Mouse (Mus musculus) liver, embryonic 13.5 days (tissue): ENCODE measurements around the gene Gtf2b. TPM values are rescaled to one million over a fixed set of nuclear protein-coding genes. Genes with fewer than 3 reads are reported as not detected.

Source experiments
- ATAC-seq: fragments of 200-750 bp; cut with Nextera tagmentation; 2 replicates; pipeline ENCODE4 v1.8.0; 2017; ENCODE audit warnings: low read depth, mild to moderate bottlenecking, moderate number of reproducible peaks, moderate library complexity
- DNase-seq: peaks from one replicate; pipeline ENCODE4 v3.0.0; 2022
- H3K27ac ChIP-seq: fragments of 300-500 bp; sonication (generic); 2 replicates; pipeline ENCODE4 v1.5.1; 2015; ENCODE audit warnings: moderate library complexity, mild to moderate bottlenecking, inconsistent platforms
- H3K27me3 ChIP-seq: fragments of 300-500 bp; sonication (generic); 2 replicates; pipeline ENCODE4 v1.6.1; 2015; ENCODE audit warnings: mild to moderate bottlenecking, inconsistent platforms
- H3K36me3 ChIP-seq: fragments of 300-500 bp; sonication (generic); 2 replicates; pipeline ENCODE4 v1.6.1; 2015; ENCODE audit warnings: mild to moderate bottlenecking, inconsistent platforms
- H3K4me1 ChIP-seq: fragments of 300-500 bp; sonication (generic); replicated peaks from 2 replicates; pipeline ENCODE4 v1.6.1; 2015; ENCODE audit warnings: inconsistent platforms
- H3K4me2 ChIP-seq: fragments of 300-500 bp; sonication (generic); 2 replicates; pipeline ENCODE4 v1.6.1; 2015; ENCODE audit warnings: inconsistent platforms, mild to moderate bottlenecking, moderate library complexity
- H3K4me3 ChIP-seq: fragments of 300-500 bp; sonication (generic); replicated peaks from 2 replicates; pipeline ENCODE4 v1.5.1; 2015; ENCODE audit warnings: mild to moderate bottlenecking, inconsistent platforms
- H3K9ac ChIP-seq: fragments of 300-500 bp; sonication (generic); 2 replicates; pipeline ENCODE4 v1.6.1; 2015; ENCODE audit warnings: mild to moderate bottlenecking, inconsistent platforms
- H3K9me3 ChIP-seq: fragments of 300-500 bp; sonication (generic); replicated peaks from 2 replicates; pipeline ENCODE4 v1.6.1; 2016; ENCODE audit warnings: inconsistent platforms
- WGBS: fragments of 180-500 bp; shearing (Covaris S2); methylation state at CpG from one replicate; pipeline ENCODE4 v1.1.7; 2015; ENCODE audit not compliant: insufficient replicate concordance; 5-methylcytosine and 5-hydroxymethylcytosine counted together
- polyA plus RNA-seq: library from polyadenylated mRNA; unstranded; fragments of >200 nt; fragmentation: Nextera tagmentation; extraction: Ambion mirVana; gene quantifications from 2 replicates; pipeline ENCODE4 v1.2.1, GENCODE M21; 2015

Gtf2b gene
- polyA plus RNA-seq, 1 experiment from 2014 or later, result 44.7 TPM

DNA sequence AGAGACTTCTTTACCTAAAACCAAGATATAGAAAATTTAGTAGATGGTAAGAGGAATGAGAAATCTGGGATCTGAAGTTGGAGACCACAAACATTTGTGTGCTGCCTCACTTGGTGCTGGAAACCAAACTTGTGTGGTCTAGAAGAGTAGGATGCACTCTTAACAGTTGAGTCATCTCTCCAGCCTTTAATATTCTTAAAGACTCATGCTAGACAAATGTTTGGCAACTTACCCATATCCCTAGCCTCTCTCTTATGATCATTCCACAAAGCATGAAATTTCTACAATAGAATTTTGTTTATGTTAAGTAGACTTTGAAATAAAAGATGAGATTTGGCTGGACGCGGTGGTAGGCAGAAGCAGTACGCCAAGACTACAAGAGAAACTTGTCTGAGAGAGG lies 52.7 kb downstream of the Gtf2b start:
- Histone ChIP-seq H3K4me3 (no peak overlapping the region), H3K4me2 (no peak overlapping the region), H3K27ac (no peak overlapping the region), H3K9me3 (no peaks in the 10 kb centered on the region), H3K27me3 (no peaks in the 10 kb centered on the region), H3K36me3 (peaks cover 59% of the 10 kb centered on the region), H3K4me1 (no peaks in the 10 kb centered on the region), H3K9ac (no peak overlapping the region)
- DNase-seq, result no peak
- ATAC-seq, result no peak
- 93% methylated on average over 3 of the region's 3 CpGs for WGBS

DNA sequence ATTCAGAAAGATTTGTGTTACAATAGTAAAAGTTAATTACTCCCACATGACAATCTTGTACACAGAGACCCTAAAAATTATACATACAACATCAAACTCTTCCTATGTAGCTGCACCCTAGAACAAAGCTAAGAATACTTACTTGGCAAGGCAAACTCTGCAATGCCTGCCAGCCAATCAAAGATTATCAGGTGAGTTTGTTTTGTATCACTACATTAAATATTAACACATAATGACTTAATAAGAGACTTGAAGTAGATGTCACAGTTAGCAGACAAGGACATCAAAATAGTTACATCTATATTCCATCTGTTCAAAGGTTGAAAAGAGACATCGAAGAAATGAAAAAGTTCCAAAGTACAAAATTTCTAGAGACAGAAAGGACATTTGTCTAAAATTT lies 58.8 kb downstream of the Gtf2b start:
- Histone ChIP-seq H3K4me3 (no peak overlapping the region), H3K27ac (no peak overlapping the region), H3K27me3 (no peaks in the 10 kb centered on the region), H3K36me3 (peaks cover 63% of the 10 kb centered on the region), H3K9me3 (no peaks in the 10 kb centered on the region), H3K4me2 (no peak overlapping the region), H3K9ac (no peak overlapping the region), H3K4me1 (no peaks in the 10 kb centered on the region)
- WGBS, result 95% methylated on average over 1 of the region's 1 CpGs
- no peak for ATAC-seq
- no peak for DNase-seq

DNA sequence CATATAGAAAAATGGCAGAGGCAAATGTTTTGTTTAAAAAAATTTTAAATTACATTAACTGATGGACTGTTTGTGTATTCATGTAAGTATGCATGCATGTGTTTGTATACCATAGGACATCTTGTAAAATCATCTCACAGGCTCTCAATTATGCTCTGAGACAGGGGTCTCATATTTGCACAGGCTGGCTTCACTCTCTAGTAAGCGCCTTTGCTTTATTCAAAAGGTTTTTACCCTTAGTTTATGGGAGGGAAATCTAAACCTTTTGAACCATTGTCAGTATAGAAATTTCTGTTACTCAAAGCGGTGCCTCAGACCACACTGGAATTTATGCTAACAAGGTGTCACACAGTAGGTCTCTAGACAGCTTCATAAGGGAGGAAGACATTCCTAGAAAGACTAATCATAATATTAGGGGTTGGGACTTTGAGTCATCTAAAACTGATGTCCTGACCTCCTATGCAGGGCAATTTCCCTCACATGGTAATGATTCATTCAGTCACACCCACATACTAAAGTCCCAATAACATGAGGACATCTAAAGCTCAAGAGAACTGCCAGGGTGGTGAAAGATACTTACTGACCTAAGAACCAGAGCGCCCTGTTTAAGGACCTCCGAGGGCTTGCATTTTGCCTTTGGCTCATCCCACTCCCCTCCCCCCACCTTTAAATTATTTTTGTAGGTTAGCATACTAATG lies 61.8 kb downstream of the Gtf2b start:
- Histone ChIP-seq H3K9me3 (no peaks in the 10 kb centered on the region), H3K4me1 (no peaks in the 10 kb centered on the region), H3K36me3 (peaks cover 63% of the 10 kb centered on the region), H3K9ac (no peak overlapping the region), H3K27ac (no peak overlapping the region), H3K4me2 (no peak overlapping the region), H3K27me3 (no peaks in the 10 kb centered on the region), H3K4me3 (no peak overlapping the region)
- DNase-seq (no peak), ATAC-seq (no peak)
- WGBS, result 90% methylated on average over 4 of the region's 4 CpGs

DNA sequence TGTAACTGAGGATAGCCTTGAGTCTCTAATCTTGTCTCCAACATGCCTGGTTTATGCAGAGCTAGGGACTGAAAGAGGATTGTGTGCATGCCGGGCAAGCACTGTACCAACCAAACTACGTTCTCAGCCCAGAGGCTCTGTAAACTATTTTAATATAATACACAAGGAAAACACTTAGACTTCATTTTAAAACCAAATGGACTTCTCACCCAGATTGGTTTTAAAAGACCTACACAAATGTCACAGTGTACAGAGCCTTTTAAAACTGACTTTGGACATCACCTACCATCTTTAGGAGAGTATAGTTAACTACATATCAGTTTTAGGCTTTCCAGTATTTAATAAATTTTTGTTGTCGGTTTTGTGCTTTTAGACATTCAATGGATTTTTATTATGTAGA lies 68.1 kb downstream of the Gtf2b start:
- Histone ChIP-seq H3K27ac (no peak overlapping the region), H3K9ac (no peak overlapping the region), H3K4me1 (peaks cover 18% of the 10 kb centered on the region), H3K4me3 (no peak overlapping the region), H3K4me2 (no peak overlapping the region), H3K27me3 (no peaks in the 10 kb centered on the region), H3K36me3 (peaks cover 31% of the 10 kb centered on the region), H3K9me3 (no peaks in the 10 kb centered on the region)
- no peak for DNase-seq
- WGBS, result 90% methylated on average over 3 of the region's 3 CpGs
- ATAC-seq, result no peak

Other genes starting within 250 kb of the Gtf2b start
- gene Gbp7, start 234.7 kb upstream of the Gtf2b start, polyA plus RNA-seq, result 3.1 and 3.2 TPM in 2 replicates
- 1.2 and 1.6 TPM in 2 replicates for gene Gbp3, start 205.0 kb upstream of the Gtf2b start, polyA plus RNA-seq
- not detected in 2 replicates for gene Gbp2b, start 170.2 kb upstream of the Gtf2b start, polyA plus RNA-seq
- gene Gbp2, start 144.4 kb upstream of the Gtf2b start, polyA plus RNA-seq, result 2.1 and 2.6 TPM in 2 replicates
- gene Kyat3, start 64.0 kb upstream of the Gtf2b start, polyA plus RNA-seq, result 10.3 and 11.9 TPM in 2 replicates
- gene Pkn2, start 117.0 kb downstream of the Gtf2b start, polyA plus RNA-seq, result 34.9 and 37.3 TPM in 2 replicates